Mouse (Mus musculus) layer of hippocampus, adult 9-11 months (tissue): Measurements from ENCODE around the gene Mettl16.

ENCODE experiments used
- DNase-seq: peaks from one replicate; pipeline ENCODE4 v3.0.0; 2022

The Mettl16 gene

GRCm38 (mm10) chr11:74770595-74771207 lies at the start of gene Mettl16:
TSS of gene Mettl16 (plus strand) at chr11:74770830.
- peak; percentile 96 for DNase-seq

- DNase-seq: no peak
Observed at GRCm38 (mm10) chr11:74721141-74721540, 49.5 kb upstream of the Mettl16 start.

- DNase-seq: no peak
Observed at GRCm38 (mm10) chr11:74721971-74722370, 48.7 kb upstream of the Mettl16 start.

- peak; percentile 82 for DNase-seq
Observed at GRCm38 (mm10) chr11:74723357-74724234, 47.0 kb upstream of the Mettl16 start.

GRCm38 (mm10) chr11:74724235-74724791 lies 46.3 kb upstream of the Mettl16 start, which contains the start of gene Pafah1b1:
TSS of gene Pafah1b1 (minus strand) at chr11:74724670.
- DNase-seq: peak; percentile 97

- DNase-seq: peak; percentile 13
Observed at GRCm38 (mm10) chr11:74725181-74725580, 45.4 kb upstream of the Mettl16 start.

GRCm38 (mm10) chr11:74734917-74735316 lies 35.7 kb upstream of the Mettl16 start:
- DNase-seq: peak; percentile 67

GRCm38 (mm10) chr11:74737861-74738260 lies 32.8 kb upstream of the Mettl16 start:
- no peak for DNase-seq

GRCm38 (mm10) chr11:74748022-74748421 lies 22.6 kb upstream of the Mettl16 start:
- no peak for DNase-seq

GRCm38 (mm10) chr11:74749241-74749640 lies 21.4 kb upstream of the Mettl16 start:
- no peak for DNase-seq

GRCm38 (mm10) chr11:74750662-74751351 lies 19.8 kb upstream of the Mettl16 start:
- no peak for DNase-seq

- DNase-seq: peak; percentile 53
Observed at GRCm38 (mm10) chr11:74751352-74752066, 19.1 kb upstream of the Mettl16 start.

GRCm38 (mm10) chr11:74756631-74757030 lies 14.0 kb upstream of the Mettl16 start:
- no peak for DNase-seq

GRCm38 (mm10) chr11:74761011-74761705 lies 9.5 kb upstream of the Mettl16 start:
- DNase-seq: no peak

- peak; percentile 84 for DNase-seq
Observed at GRCm38 (mm10) chr11:74763960-74764625, 6.5 kb upstream of the Mettl16 start.

- no peak for DNase-seq
Observed at GRCm38 (mm10) chr11:74767469-74767868, 3.2 kb upstream of the Mettl16 start.

GRCm38 (mm10) chr11:74768045-74768444 lies 2.6 kb upstream of the Mettl16 start:
- DNase-seq: no peak

- DNase-seq: no peak
Observed at GRCm38 (mm10) chr11:74770037-74770436, 593 bp upstream of the Mettl16 start.

GRCm38 (mm10) chr11:74771234-74771633 lies 604 bp downstream of the Mettl16 start:
- no peak for DNase-seq

- DNase-seq: no peak
Observed at GRCm38 (mm10) chr11:74771650-74772049, 1.0 kb downstream of the Mettl16 start.

GRCm38 (mm10) chr11:74772386-74772785 lies 1.8 kb downstream of the Mettl16 start:
- DNase-seq: no peak
